Comparison of ENCODE assay signal across 8 mouse cellular contexts in genomic region chr9:106891341-106891741, GRCm38 (mm10). TPM values are rescaled to one million over a fixed set of nuclear protein-coding genes. Genes with fewer than 3 reads are reported as not detected.
DNase-seq lines count a peak whose midpoint lies in the region; ATAC-seq and TF ChIP-seq lines count a peak whose summit lies in the region.

No protein-coding gene starts in this region.

- under 1% methylated on average over 16 of the region's 17 CpGs for WGBS in limb, embryonic 14.5 days
- WGBS in stomach, embryonic 16.5 days = under 1% methylated on average over 17 of the region's 17 CpGs

- peak; percentile 43 for DNase-seq in embryo, embryonic 10 days (ENCODE audit: low spot score)
- no peak for DNase-seq in embryo, embryonic 9.5 days (ENCODE audit: extremely low spot score)
- no peak for DNase-seq in testis, postnatal 14 days (ENCODE audit: low spot score)
- DNase-seq in limb, embryonic 14.5 days (ENCODE audit: low spot score) = no peak
- DNase-seq in layer of hippocampus, adult 8-10 months (ENCODE audit: low spot score in 2 of 2) = no peak
- DNase-seq in yolk sac, embryonic 10.5 days (ENCODE audit: low spot score) = no peak

- TF ChIP-seq CTCF in testis, adult 2 months (IDR thresholded peaks at IDR 0.05; ENCODE audit: control insufficient read depth, insufficient read depth, insufficient replicate concordance, low read depth, low read length) = no peak

- no peak for ATAC-seq in limb, embryonic 14.5 days (ENCODE audit: low FRiP score, low read depth)
- ATAC-seq in stomach, embryonic 16.5 days (ENCODE audit: insufficient read depth, low FRiP score) = no peak

- peak overlapping the region; percentile 91 for H3K27ac ChIP-seq in testis, adult 2 months (ENCODE audit: control insufficient read depth, insufficient read depth, low read depth, low read length)
- H3K27ac ChIP-seq in limb, embryonic 14.5 days (replicated peaks; ENCODE audit: low read depth, low read length) = peak overlapping the region; percentile 76
- H3K27ac ChIP-seq in stomach, embryonic 16.5 days (ENCODE audit: low read length) = peak overlapping the region; percentile 81

- no peak for TF ChIP-seq POLR2A in testis, adult 2 months (IDR thresholded peaks at IDR 0.05; ENCODE audit: control insufficient read depth, low read depth, low read length)
- no peak for TF ChIP-seq POLR2A in limb, embryonic 14.5 days (IDR thresholded peaks at IDR 0.05; ENCODE audit: borderline replicate concordance, extremely low read depth, insufficient read depth, insufficient read length)

- H3K4me3 ChIP-seq in testis, adult 2 months (ENCODE audit: control insufficient read depth, low read depth, low read length) = peak overlapping the region; percentile 94
- H3K4me3 ChIP-seq in limb, embryonic 14.5 days (replicated peaks; ENCODE audit: low read length) = peak overlapping the region; percentile 92
- peak overlapping the region; percentile 80 for H3K4me3 ChIP-seq in stomach, embryonic 16.5 days (replicated peaks; ENCODE audit: low read length)

- peaks cover 3% of the 10 kb centered on the region for H3K36me3 ChIP-seq in testis, adult 2 months (ENCODE audit: control insufficient read depth, insufficient read depth, low read length)
- H3K36me3 ChIP-seq in limb, embryonic 14.5 days (ENCODE audit: control insufficient read depth, insufficient read depth, low read length) = peaks cover 31% of the 10 kb centered on the region
- H3K36me3 ChIP-seq in stomach, embryonic 16.5 days (ENCODE audit: control insufficient read depth, insufficient read depth, low read length) = 0 out of 2 replicates have a peak, but pooled peaks cover 7% of the 10 kb centered on the region

- peaks cover 2% of the 10 kb centered on the region for H3K4me1 ChIP-seq in testis, adult 2 months (ENCODE audit: control insufficient read depth, insufficient read depth, low read length)
- peaks cover 11% of the 10 kb centered on the region for H3K4me1 ChIP-seq in limb, embryonic 14.5 days (ENCODE audit: control insufficient read depth, insufficient read depth, low read length)
- peaks cover 25% of the 10 kb centered on the region for H3K4me1 ChIP-seq in stomach, embryonic 16.5 days (ENCODE audit: control insufficient read depth, insufficient read depth, low read length)

- H3K9ac ChIP-seq in limb, embryonic 14.5 days (ENCODE audit: low read depth, low read length, severe bottlenecking) = peak overlapping the region; percentile 89
- H3K9ac ChIP-seq in stomach, embryonic 16.5 days (ENCODE audit: low read length) = peak overlapping the region; percentile 91

- no peaks in the 10 kb centered on the region for H3K9me3 ChIP-seq in limb, embryonic 14.5 days (ENCODE audit: control insufficient read depth, low read length)
- no peaks in the 10 kb centered on the region for H3K9me3 ChIP-seq in stomach, embryonic 16.5 days (replicated peaks; ENCODE audit: control insufficient read depth, low read length)

- H3K27me3 ChIP-seq in testis, adult 2 months (ENCODE audit: control insufficient read depth, insufficient read depth, low read length) = no peaks in the 10 kb centered on the region
- H3K27me3 ChIP-seq in limb, embryonic 14.5 days (ENCODE audit: control insufficient read depth, insufficient read depth, low read length) = no peaks in the 10 kb centered on the region
- no peaks in the 10 kb centered on the region for H3K27me3 ChIP-seq in stomach, embryonic 16.5 days (ENCODE audit: control insufficient read depth, insufficient read depth, low read length)

- H3K4me2 ChIP-seq in limb, embryonic 14.5 days (replicated peaks; ENCODE audit: low read depth, low read length, severe bottlenecking) = peak overlapping the region; percentile 69
- H3K4me2 ChIP-seq in stomach, embryonic 16.5 days (ENCODE audit: low read depth, low read length) = peak overlapping the region; percentile 80

RNA-seq across cellular contexts. Expression of gene Manf, which starts 0.4 kb away (rescaled TPM):
- 80.4 and 82.2 TPM in 2 replicates for polyA plus RNA-seq in testis, adult 2 months (2012; rRNA removed)
- polyA plus RNA-seq in limb, embryonic 14.5 days (2012; rRNA removed) = 79.7 and 110 TPM in 2 replicates
- 230 and 268 TPM in 2 replicates for polyA plus RNA-seq in limb, embryonic 14.5 days (2014; fragmentation: Nextera tagmentation; extraction: Ambion mirVana)
- 339 and 351 TPM in 2 replicates for polyA plus RNA-seq in stomach, embryonic 16.5 days (2015; fragmentation: Nextera tagmentation; extraction: Ambion mirVana)
- total RNA-seq in layer of hippocampus, adult 8-10 months (2022) = 100 to 1,000 TPM in 2 of 4 experiments, 10 to 100 TPM in 2; 86.3 to 179 (median 133) TPM

RNA-seq across cellular contexts. Expression of gene Rbm15b, which starts 4.1 kb away (rescaled TPM):
- polyA plus RNA-seq in testis, adult 2 months (2012; rRNA removed) = 4.5 and 4.6 TPM in 2 replicates
- polyA plus RNA-seq in limb, embryonic 14.5 days (2012; rRNA removed) = 18.8 and 20.4 TPM in 2 replicates
- 21.3 and 22.3 TPM in 2 replicates for polyA plus RNA-seq in limb, embryonic 14.5 days (2014; fragmentation: Nextera tagmentation; extraction: Ambion mirVana)
- 5.1 and 5.2 TPM in 2 replicates for polyA plus RNA-seq in stomach, embryonic 16.5 days (2015; fragmentation: Nextera tagmentation; extraction: Ambion mirVana)
- 10 to 100 TPM; 47.6 to 54.0 (median 48.4) TPM for total RNA-seq in layer of hippocampus, adult 8-10 months (2022)
